Mouse (Mus musculus) cerebellum, postnatal 14 days (tissue): ENCODE measurements around the gene Etv6.

Source experiments
- DNase-seq, 2 experiments: peaks; one replicate each; pipeline ENCODE4 v3.0.0; 2021; ENCODE audit warnings: mixed read lengths in 2 of 2

The Etv6 gene

GRCm38 (mm10) chr6:134218441-134218840 lies 182.9 kb downstream of the Etv6 start:
- DNase-seq = no peak

GRCm38 (mm10) chr6:134219358-134219757 lies 183.9 kb downstream of the Etv6 start:
- peak; percentile 18 to 29 for DNase-seq

GRCm38 (mm10) chr6:134220209-134220777 lies 184.8 kb downstream of the Etv6 start:
- no peak for DNase-seq

GRCm38 (mm10) chr6:134222248-134222929 lies 186.9 kb downstream of the Etv6 start:
- DNase-seq = no peak

GRCm38 (mm10) chr6:134225564-134225963 lies 190.1 kb downstream of the Etv6 start:
- no peak for DNase-seq

GRCm38 (mm10) chr6:134226349-134227169 lies 191.1 kb downstream of the Etv6 start:
- DNase-seq = peak; percentile 17 to 35

GRCm38 (mm10) chr6:134236311-134236710 lies 200.8 kb downstream of the Etv6 start:
- peak; percentile 15 to 18 for DNase-seq

GRCm38 (mm10) chr6:134238455-134238854 lies 203.0 kb downstream of the Etv6 start:
- no peak for DNase-seq

GRCm38 (mm10) chr6:134240988-134241387 lies 205.5 kb downstream of the Etv6 start:
- peak in 1 of 2 experiments; percentile 31 for DNase-seq

GRCm38 (mm10) chr6:134243119-134243518 lies 207.6 kb downstream of the Etv6 start:
- no peak for DNase-seq

GRCm38 (mm10) chr6:134243546-134243945 lies 208.0 kb downstream of the Etv6 start:
- DNase-seq = no peak

- no peak for DNase-seq
These were observed 208.6 kb downstream of the Etv6 start for GRCm38 (mm10) chr6:134244071-134244470.

GRCm38 (mm10) chr6:134246109-134246508 lies 210.6 kb downstream of the Etv6 start:
- DNase-seq = no peak

- DNase-seq = no peak
These were observed 211.8 kb downstream of the Etv6 start for GRCm38 (mm10) chr6:134247324-134247723.

GRCm38 (mm10) chr6:134248720-134249119 lies 213.2 kb downstream of the Etv6 start:
- DNase-seq = no peak

- DNase-seq = no peak
These were observed 215.3 kb downstream of the Etv6 start for GRCm38 (mm10) chr6:134250764-134251163.

GRCm38 (mm10) chr6:134251364-134251763 lies 215.9 kb downstream of the Etv6 start:
- no peak for DNase-seq

GRCm38 (mm10) chr6:134252081-134252755 lies 216.7 kb downstream of the Etv6 start:
- DNase-seq = no peak

- no peak for DNase-seq
These were observed 220.9 kb downstream of the Etv6 start for GRCm38 (mm10) chr6:134256369-134256768.

- DNase-seq = no peak
These were observed 224.4 kb downstream of the Etv6 start for GRCm38 (mm10) chr6:134259913-134260312.

- DNase-seq = no peak
These were observed 226.4 kb downstream of the Etv6 start for GRCm38 (mm10) chr6:134261904-134262303.

- DNase-seq = no peak
These were observed 226.9 kb downstream of the Etv6 start for GRCm38 (mm10) chr6:134262383-134262782.
